Mouse (Mus musculus) forebrain, embryonic 12.5 days (tissue): ENCODE measurements at regions not wholly inside any gene's neighbourhood (a gene's known extent, or its start where the extent isn't known, plus 50 kb on each side); places are given as distances from the start of the nearest gene placed in this dataset.

Source experiments
- ATAC-seq: fragments of 200-750 bp; cut with Nextera tagmentation; 2 replicates; pipeline ENCODE4 v1.8.0; 2017; ENCODE audit warnings: moderate TSS enrichment; ENCODE audit not compliant: low FRiP score
- H3K27ac ChIP-seq: fragments of 300-500 bp; sonication (generic); 2 replicates; pipeline ENCODE4 v1.5.1; 2016; ENCODE audit warnings: mild to moderate bottlenecking
- H3K27me3 ChIP-seq: fragments of 300-500 bp; sonication (generic); 2 replicates; pipeline ENCODE4 v1.6.1; 2016; ENCODE audit warnings: mild to moderate bottlenecking
- H3K36me3 ChIP-seq: fragments of 300-500 bp; sonication (generic); replicated peaks from 2 replicates; pipeline ENCODE4 v1.6.1; 2016; ENCODE audit warnings: mild to moderate bottlenecking
- H3K4me1 ChIP-seq: fragments of 300-500 bp; sonication (generic); 2 replicates; pipeline ENCODE4 v1.6.1; 2016
- H3K4me2 ChIP-seq: fragments of 300-500 bp; sonication (generic); 2 replicates; pipeline ENCODE4 v1.6.1; 2016; ENCODE audit warnings: mild to moderate bottlenecking, moderate library complexity
- H3K4me3 ChIP-seq: fragments of 300-500 bp; sonication (generic); replicated peaks from 2 replicates; pipeline ENCODE4 v1.5.1; 2016; ENCODE audit warnings: mild to moderate bottlenecking
- H3K9ac ChIP-seq: fragments of 300-500 bp; sonication (generic); 2 replicates; pipeline ENCODE4 v1.6.1; 2016; ENCODE audit warnings: mild to moderate bottlenecking
- H3K9me3 ChIP-seq: fragments of 300-500 bp; sonication (generic); 2 replicates; pipeline ENCODE4 v1.6.1; 2016
- WGBS: fragments of 180-500 bp; shearing (Covaris S2); methylation state at CpG from one replicate; pipeline ENCODE4 v1.1.7; 2016; 5-methylcytosine and 5-hydroxymethylcytosine counted together

- no peaks in the 10 kb centered on the region for H3K27me3 ChIP-seq
- H3K4me3 ChIP-seq = no peak overlapping the region
- H3K4me1 ChIP-seq = peaks cover 21% of the 10 kb centered on the region
- H3K9ac ChIP-seq = no peak overlapping the region
- H3K9me3 ChIP-seq = no peaks in the 10 kb centered on the region
- H3K4me2 ChIP-seq = no peak overlapping the region
- no peak for ATAC-seq
- H3K36me3 ChIP-seq = no peaks in the 10 kb centered on the region
- 95% methylated on average over 5 of the region's 5 CpGs for WGBS
- H3K27ac ChIP-seq = no peak overlapping the region
Measured at GRCm38 (mm10) chr3:21961746-21962145, 114.7 kb upstream of the Tbl1xr1 start.

DNA sequence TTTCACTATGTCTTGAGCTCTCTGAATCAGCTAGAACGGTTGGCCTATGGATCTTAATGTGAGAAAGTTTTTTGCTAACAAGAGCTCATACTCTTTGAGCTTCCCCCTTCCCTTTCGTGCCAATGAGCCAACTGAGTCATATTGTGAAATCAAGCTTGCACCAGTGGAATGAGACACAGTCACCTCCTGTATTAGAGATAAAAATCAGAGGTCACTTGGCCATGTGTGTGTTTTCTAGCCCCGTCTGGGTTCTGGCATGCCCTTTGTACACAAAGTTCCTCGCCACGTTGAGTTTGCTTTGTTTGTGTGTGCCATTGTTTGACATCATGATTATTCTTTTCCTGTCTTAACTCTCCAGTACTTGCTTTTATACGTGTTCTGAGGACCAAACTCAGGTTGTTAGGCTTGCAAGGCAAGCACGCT, 114.1 kb upstream of the Tbl1xr1 start:
- no peak overlapping the region for H3K4me3 ChIP-seq
- no peak overlapping the region for H3K9ac ChIP-seq
- no peak for ATAC-seq
- no peaks in the 10 kb centered on the region for H3K36me3 ChIP-seq
- 50% methylated on average over 7 of the region's 7 CpGs for WGBS
- H3K4me1 ChIP-seq = peaks cover 21% of the 10 kb centered on the region
- H3K4me2 ChIP-seq = no peak overlapping the region
- H3K27me3 ChIP-seq = no peaks in the 10 kb centered on the region
- H3K9me3 ChIP-seq = no peaks in the 10 kb centered on the region
- no peak overlapping the region for H3K27ac ChIP-seq

- H3K36me3 ChIP-seq = no peaks in the 10 kb centered on the region
- peaks cover 21% of the 10 kb centered on the region for H3K4me1 ChIP-seq
- H3K4me2 ChIP-seq = no peak overlapping the region
- H3K9ac ChIP-seq = no peak overlapping the region
- no peaks in the 10 kb centered on the region for H3K27me3 ChIP-seq
- no peaks in the 10 kb centered on the region for H3K9me3 ChIP-seq
- H3K4me3 ChIP-seq = no peak overlapping the region
- no peak for ATAC-seq
- 31% methylated on average over 7 of the region's 7 CpGs for WGBS
- H3K27ac ChIP-seq = no peak overlapping the region
Measured at GRCm38 (mm10) chr3:21962921-21963732, 113.3 kb upstream of the Tbl1xr1 start.

- H3K9me3 ChIP-seq = no peaks in the 10 kb centered on the region
- H3K36me3 ChIP-seq = no peaks in the 10 kb centered on the region
- H3K27me3 ChIP-seq = no peaks in the 10 kb centered on the region
- H3K4me2 ChIP-seq = no peak overlapping the region
- 86% methylated on average over 1 of the region's 1 CpGs for WGBS
- no peak overlapping the region for H3K9ac ChIP-seq
- no peak for ATAC-seq
- H3K4me3 ChIP-seq = no peak overlapping the region
- H3K4me1 ChIP-seq = peaks cover 21% of the 10 kb centered on the region
- no peak overlapping the region for H3K27ac ChIP-seq
Measured at GRCm38 (mm10) chr3:21963733-21964351, 112.6 kb upstream of the Tbl1xr1 start.

- Histone ChIP-seq H3K27me3 (no peaks in the 10 kb centered on the region), H3K36me3 (no peaks in the 10 kb centered on the region), H3K9me3 (no peaks in the 10 kb centered on the region), H3K4me2 (no peak overlapping the region), H3K4me3 (no peak overlapping the region), H3K4me1 (peaks cover 21% of the 10 kb centered on the region), H3K27ac (no peak overlapping the region), H3K9ac (no peak overlapping the region)
- no peak for ATAC-seq
- 88% methylated on average over 6 of the region's 6 CpGs for WGBS
Measured at GRCm38 (mm10) chr3:21964438-21964837, 112.0 kb upstream of the Tbl1xr1 start.

GRCm38 (mm10) chr3:21965556-21965955, 110.9 kb upstream of the Tbl1xr1 start:
- Histone ChIP-seq H3K27ac (no peak overlapping the region), H3K9me3 (no peaks in the 10 kb centered on the region), H3K4me3 (no peak overlapping the region), H3K27me3 (no peaks in the 10 kb centered on the region), H3K4me2 (no peak overlapping the region), H3K4me1 (peaks cover 21% of the 10 kb centered on the region), H3K36me3 (no peaks in the 10 kb centered on the region), H3K9ac (no peak overlapping the region)
- no peak for ATAC-seq
- WGBS = 93% methylated on average over 1 of the region's 1 CpGs

DNA sequence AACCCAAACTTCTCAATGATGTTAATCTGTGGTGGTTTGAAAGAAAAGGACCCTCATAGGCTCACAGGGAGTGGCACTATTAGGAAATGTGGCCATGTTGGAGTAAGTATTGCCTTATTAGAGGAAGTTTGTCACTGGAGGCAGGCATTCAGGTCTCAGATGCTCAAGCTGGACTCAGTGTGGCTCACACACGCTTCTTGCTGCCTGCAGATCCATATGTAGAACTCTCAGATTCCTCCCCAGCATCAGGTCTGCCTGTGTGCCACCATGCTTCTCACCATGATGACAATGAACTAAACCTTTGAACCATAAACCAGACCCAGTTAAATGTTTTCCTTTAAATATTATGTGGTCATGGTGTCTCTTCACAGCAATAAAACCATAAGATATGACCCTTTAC, 104.7 kb upstream of the Tbl1xr1 start:
- H3K9ac ChIP-seq = no peak overlapping the region
- H3K27me3 ChIP-seq = no peaks in the 10 kb centered on the region
- no peak for ATAC-seq
- 89% methylated on average over 1 of the region's 1 CpGs for WGBS
- H3K36me3 ChIP-seq = no peaks in the 10 kb centered on the region
- no peak overlapping the region for H3K27ac ChIP-seq
- H3K4me2 ChIP-seq = no peak overlapping the region
- no peaks in the 10 kb centered on the region for H3K4me1 ChIP-seq
- no peak overlapping the region for H3K4me3 ChIP-seq
- H3K9me3 ChIP-seq = no peaks in the 10 kb centered on the region

DNA sequence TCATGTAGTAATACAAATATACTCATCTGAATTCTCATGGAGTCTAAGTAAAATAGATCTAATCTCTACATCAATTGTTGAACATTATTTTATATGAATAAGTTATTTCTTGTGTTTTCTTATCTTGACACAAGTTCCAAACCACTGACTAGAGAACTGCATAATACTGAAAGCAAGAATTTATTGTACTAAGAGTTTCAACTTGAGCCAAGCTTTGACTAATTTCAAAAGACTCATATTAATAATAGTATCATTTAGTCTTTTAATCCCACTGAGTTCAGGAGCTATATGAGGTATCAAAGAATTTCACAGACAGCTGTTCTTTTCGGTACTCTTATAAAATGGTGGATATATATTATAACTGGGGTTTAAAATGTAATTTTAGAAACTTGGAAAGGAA, 103.3 kb upstream of the Tbl1xr1 start:
- ATAC-seq = no peak
- Histone ChIP-seq H3K27ac (no peak overlapping the region), H3K4me2 (no peak overlapping the region), H3K4me1 (no peaks in the 10 kb centered on the region), H3K9me3 (no peaks in the 10 kb centered on the region), H3K27me3 (no peaks in the 10 kb centered on the region), H3K36me3 (no peaks in the 10 kb centered on the region), H3K4me3 (no peak overlapping the region), H3K9ac (no peak overlapping the region)
- WGBS = 95% methylated on average over 1 of the region's 1 CpGs

DNA sequence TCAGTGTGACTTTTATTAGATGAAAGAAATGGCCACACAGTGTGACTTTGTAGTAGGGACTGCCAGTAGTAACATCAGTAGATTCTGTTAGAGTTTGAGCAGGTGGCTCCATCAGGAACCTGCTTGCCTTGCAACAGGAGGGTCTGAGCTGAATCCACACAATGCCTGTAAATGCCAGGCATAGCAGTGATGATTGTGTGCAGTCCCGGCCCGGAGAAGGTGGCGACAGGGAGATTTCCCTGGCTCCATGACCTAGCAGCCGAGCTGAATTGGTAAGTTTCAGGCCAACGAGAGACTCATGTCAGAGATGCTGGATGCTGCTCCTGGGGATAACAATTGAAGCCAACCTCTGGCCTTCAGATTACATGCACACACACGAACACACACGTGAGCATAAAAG, 102.8 kb upstream of the Tbl1xr1 start:
- no peak for ATAC-seq
- Histone ChIP-seq H3K27ac (no peak overlapping the region), H3K4me2 (no peak overlapping the region), H3K4me3 (no peak overlapping the region), H3K27me3 (no peaks in the 10 kb centered on the region), H3K4me1 (no peaks in the 10 kb centered on the region), H3K9ac (no peak overlapping the region), H3K9me3 (no peaks in the 10 kb centered on the region), H3K36me3 (no peaks in the 10 kb centered on the region)
- WGBS = 87% methylated on average over 7 of the region's 7 CpGs

DNA sequence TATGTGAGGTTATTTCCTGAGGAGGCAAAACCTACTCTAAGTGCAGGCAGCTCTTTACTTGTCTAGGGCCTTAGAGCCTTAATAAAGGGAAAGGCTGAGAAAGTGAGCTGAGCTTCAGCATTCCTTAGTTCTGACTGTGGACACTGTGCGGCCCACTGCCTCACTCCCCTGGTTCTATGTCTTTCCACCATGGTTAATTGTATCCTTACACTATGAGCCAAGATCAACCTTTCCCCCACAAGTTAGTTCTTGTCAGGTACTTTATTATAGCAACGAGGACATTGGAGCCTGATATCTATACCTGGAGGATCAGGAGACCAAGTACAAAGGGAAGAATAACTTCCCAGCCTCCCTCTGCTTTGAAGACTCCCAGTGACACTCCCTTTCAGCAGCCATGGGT, 101.7 kb upstream of the Tbl1xr1 start:
- no peaks in the 10 kb centered on the region for H3K27me3 ChIP-seq
- WGBS = 85% methylated on average over 2 of the region's 2 CpGs
- no peak overlapping the region for H3K9ac ChIP-seq
- no peak for ATAC-seq
- H3K4me1 ChIP-seq = no peaks in the 10 kb centered on the region
- no peak overlapping the region for H3K4me3 ChIP-seq
- H3K9me3 ChIP-seq = no peaks in the 10 kb centered on the region
- H3K36me3 ChIP-seq = no peaks in the 10 kb centered on the region
- H3K27ac ChIP-seq = no peak overlapping the region
- no peak overlapping the region for H3K4me2 ChIP-seq

GRCm38 (mm10) chr3:21977775-21978174, 98.7 kb upstream of the Tbl1xr1 start:
- no peak for ATAC-seq
- no peaks in the 10 kb centered on the region for H3K9me3 ChIP-seq
- H3K4me1 ChIP-seq = no peaks in the 10 kb centered on the region
- no peak overlapping the region for H3K27ac ChIP-seq
- H3K4me3 ChIP-seq = no peak overlapping the region
- no peak overlapping the region for H3K9ac ChIP-seq
- WGBS = 90% methylated on average over 1 of the region's 1 CpGs
- H3K27me3 ChIP-seq = no peaks in the 10 kb centered on the region
- no peaks in the 10 kb centered on the region for H3K36me3 ChIP-seq
- no peak overlapping the region for H3K4me2 ChIP-seq

GRCm38 (mm10) chr3:21982991-21983390, 93.5 kb upstream of the Tbl1xr1 start:
- no peak for ATAC-seq
- H3K36me3 ChIP-seq = no peaks in the 10 kb centered on the region
- H3K4me3 ChIP-seq = no peak overlapping the region
- H3K4me2 ChIP-seq = no peak overlapping the region
- H3K27ac ChIP-seq = no peak overlapping the region
- no peaks in the 10 kb centered on the region for H3K9me3 ChIP-seq
- no peak overlapping the region for H3K9ac ChIP-seq
- H3K4me1 ChIP-seq = no peaks in the 10 kb centered on the region
- 89% methylated on average over 8 of the region's 8 CpGs for WGBS
- no peaks in the 10 kb centered on the region for H3K27me3 ChIP-seq
